Mouse (Mus musculus): ENCODE data around the gene 1700020A23Rik. TPM values are rescaled to one million over a fixed set of nuclear protein-coding genes. Genes with fewer than 3 reads are reported as not detected.

1700020A23Rik gene
- polyA plus RNA-seq, 1 experiment from 2014 or later: not detected

DNA sequence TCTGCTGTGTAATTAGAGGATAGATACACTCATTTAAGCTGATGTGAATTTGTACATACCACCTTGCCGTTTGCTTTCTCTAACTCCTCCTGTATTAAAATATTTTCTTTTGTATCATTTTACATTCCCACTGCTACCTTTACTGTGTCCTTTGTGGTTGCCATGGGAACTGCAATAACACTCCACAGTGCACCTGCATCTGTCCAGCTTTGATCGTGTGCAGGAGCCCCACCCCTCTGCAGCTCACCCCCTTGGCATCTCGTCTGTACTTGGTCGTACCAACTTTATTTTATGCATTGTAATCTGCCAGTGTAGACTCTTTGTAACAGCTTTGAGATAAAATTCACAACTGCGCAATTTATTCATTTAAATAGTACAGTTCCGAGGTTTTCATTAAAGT lies 21.2 kb upstream of the 1700020A23Rik start:
- peaks cover 2% of the 10 kb centered on the region; the same call in 1 of the 2 replicates for H3K27me3 ChIP-seq (ENCODE audit: control insufficient read depth, insufficient read depth, low read length)
- no peak overlapping the region for H3K27ac ChIP-seq (ENCODE audit: low read length)
- no peak overlapping the region for H3K4me2 ChIP-seq (ENCODE audit: low read depth, low read length)
- no peak for ATAC-seq (replicated peaks; ENCODE audit: extremely low read depth, insufficient read depth, low FRiP score)
- 70% methylated on average over 6 of the region's 6 CpGs for WGBS
- no peak overlapping the region for H3K4me3 ChIP-seq (ENCODE audit: low read length)
- H3K9ac ChIP-seq (ENCODE audit: low read length): no peak overlapping the region
- no peaks in the 10 kb centered on the region for H3K4me1 ChIP-seq (ENCODE audit: control insufficient read depth, insufficient read depth, low read length)
- H3K9me3 ChIP-seq (replicated peaks; ENCODE audit: control insufficient read depth, low read length): no peaks in the 10 kb centered on the region
- no peaks in the 10 kb centered on the region for H3K36me3 ChIP-seq (ENCODE audit: control insufficient read depth, insufficient read depth)

- H3K27me3 ChIP-seq (ENCODE audit: control insufficient read depth, insufficient read depth, low read length): peaks cover 2% of the 10 kb centered on the region; the same call in 1 of the 2 replicates
- no peak for ATAC-seq (replicated peaks; ENCODE audit: extremely low read depth, insufficient read depth, low FRiP score)
- 61% methylated on average over 1 of the region's 1 CpGs for WGBS
Measured at GRCm38 (mm10) chr2:130386212-130386611, 18.8 kb upstream of the 1700020A23Rik start.

GRCm38 (mm10) chr2:130388796-130389195 lies 16.3 kb upstream of the 1700020A23Rik start:
- Histone ChIP-seq H3K36me3 (ENCODE audit: control insufficient read depth, insufficient read depth) (no peaks in the 10 kb centered on the region), H3K9ac (ENCODE audit: low read length) (no peak overlapping the region), H3K9me3 (replicated peaks; ENCODE audit: control insufficient read depth, low read length) (no peaks in the 10 kb centered on the region), H3K4me2 (ENCODE audit: low read depth, low read length) (no peak overlapping the region), H3K27ac (ENCODE audit: low read length) (no peak overlapping the region), H3K4me3 (ENCODE audit: low read length) (no peak overlapping the region), H3K27me3 (ENCODE audit: control insufficient read depth, insufficient read depth, low read length) (no peaks in the 10 kb centered on the region), H3K4me1 (ENCODE audit: control insufficient read depth, insufficient read depth, low read length) (no peaks in the 10 kb centered on the region)
- no peak for ATAC-seq (replicated peaks; ENCODE audit: extremely low read depth, insufficient read depth, low FRiP score)
- WGBS: 74% methylated on average over 2 of the region's 2 CpGs

More at GRCm38 (mm10) chr2:130386212-130386611, 18.8 kb upstream of the 1700020A23Rik start:
- Histone ChIP-seq H3K4me1 (ENCODE audit: control insufficient read depth, insufficient read depth, low read length) (no peaks in the 10 kb centered on the region), H3K9ac (ENCODE audit: low read length) (no peak overlapping the region), H3K4me2 (ENCODE audit: low read depth, low read length) (no peak overlapping the region), H3K36me3 (ENCODE audit: control insufficient read depth, insufficient read depth) (no peaks in the 10 kb centered on the region), H3K4me3 (ENCODE audit: low read length) (no peak overlapping the region), H3K27ac (ENCODE audit: low read length) (no peak overlapping the region), H3K9me3 (replicated peaks; ENCODE audit: control insufficient read depth, low read length) (no peaks in the 10 kb centered on the region)

DNA sequence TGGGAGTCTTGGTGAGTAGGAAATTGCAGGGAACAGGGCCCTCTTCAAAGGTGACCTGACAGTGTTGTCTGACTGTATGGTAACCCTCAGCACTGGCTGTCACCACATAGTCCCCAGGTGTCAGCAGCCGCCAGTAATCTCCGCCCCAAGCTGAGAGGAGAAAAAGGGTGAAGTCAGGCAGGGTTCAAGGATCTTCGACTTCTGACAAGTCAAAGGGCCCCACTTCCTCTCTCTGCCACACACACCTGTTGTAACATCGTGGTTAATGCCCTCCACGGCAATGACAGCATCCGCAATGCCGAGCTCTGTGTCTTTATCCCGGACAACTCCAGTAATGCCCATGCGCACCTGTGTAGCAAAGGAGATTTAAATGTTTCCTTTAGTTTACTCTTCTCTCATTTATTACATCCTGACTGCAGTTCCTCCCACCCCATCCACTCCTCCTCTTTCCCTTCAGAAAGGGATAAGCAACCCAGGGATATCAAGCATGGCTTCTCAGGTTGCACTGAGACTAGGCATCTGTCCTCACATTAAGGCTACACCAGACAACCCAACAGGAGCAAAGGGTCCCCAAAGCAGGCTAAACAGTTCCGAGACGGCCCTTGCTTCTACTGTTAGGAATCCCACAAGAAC lies 13.9 kb upstream of the 1700020A23Rik start:
- ATAC-seq (replicated peaks; ENCODE audit: extremely low read depth, insufficient read depth, low FRiP score): peak; percentile 65; the same call in 1 of the 2 replicates
- no peak overlapping the region for H3K4me2 ChIP-seq (ENCODE audit: low read depth, low read length)
- H3K4me1 ChIP-seq (ENCODE audit: control insufficient read depth, insufficient read depth, low read length): no peaks in the 10 kb centered on the region
- 79% methylated on average over 11 of the region's 11 CpGs for WGBS
- H3K4me3 ChIP-seq (ENCODE audit: low read length): no peak overlapping the region
- H3K9ac ChIP-seq (ENCODE audit: low read length): no peak overlapping the region
- peaks cover 1% of the 10 kb centered on the region for H3K27me3 ChIP-seq (ENCODE audit: control insufficient read depth, insufficient read depth, low read length)
- no peaks in the 10 kb centered on the region for H3K36me3 ChIP-seq (ENCODE audit: control insufficient read depth, insufficient read depth)
- H3K9me3 ChIP-seq (replicated peaks; ENCODE audit: control insufficient read depth, low read length): no peaks in the 10 kb centered on the region
- H3K27ac ChIP-seq (ENCODE audit: low read length): no peak overlapping the region

DNA sequence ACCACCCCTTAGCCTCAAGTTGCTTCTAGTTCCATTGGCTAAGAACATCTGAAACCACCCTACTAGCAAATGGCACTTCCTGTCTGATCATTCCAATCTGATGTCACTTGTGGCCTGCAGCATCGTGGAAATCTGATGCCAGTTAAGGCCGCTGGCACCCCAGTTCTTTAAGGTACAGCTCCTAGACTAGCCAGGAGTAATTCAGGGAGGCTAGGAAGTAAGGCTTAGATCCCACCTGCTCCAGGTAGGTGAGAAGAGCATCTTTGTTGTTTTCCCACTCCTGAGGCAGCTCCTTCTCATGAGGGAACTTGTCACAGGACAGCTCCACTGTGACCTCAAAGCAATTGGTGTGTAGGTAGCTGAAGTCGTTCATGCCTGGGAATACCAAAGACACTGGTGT lies 12.2 kb upstream of the 1700020A23Rik start:
- no peak overlapping the region for H3K9ac ChIP-seq (ENCODE audit: low read length)
- H3K36me3 ChIP-seq (ENCODE audit: control insufficient read depth, insufficient read depth): no peaks in the 10 kb centered on the region
- H3K4me3 ChIP-seq (ENCODE audit: low read length): no peak overlapping the region
- H3K27ac ChIP-seq (ENCODE audit: low read length): no peak overlapping the region
- no peak overlapping the region for H3K4me2 ChIP-seq (ENCODE audit: low read depth, low read length)
- peaks cover 9% of the 10 kb centered on the region for H3K27me3 ChIP-seq (ENCODE audit: control insufficient read depth, insufficient read depth, low read length)
- H3K4me1 ChIP-seq (ENCODE audit: control insufficient read depth, insufficient read depth, low read length): peaks cover 2% of the 10 kb centered on the region
- no peaks in the 10 kb centered on the region for H3K9me3 ChIP-seq (replicated peaks; ENCODE audit: control insufficient read depth, low read length)
- 75% methylated on average over 3 of the region's 3 CpGs for WGBS
- ATAC-seq (replicated peaks; ENCODE audit: extremely low read depth, insufficient read depth, low FRiP score): no peak

GRCm38 (mm10) chr2:130395696-130396095 lies 9.4 kb upstream of the 1700020A23Rik start:
- Histone ChIP-seq H3K4me3 (ENCODE audit: low read length) (no peak overlapping the region), H3K36me3 (ENCODE audit: control insufficient read depth, insufficient read depth) (no peaks in the 10 kb centered on the region), H3K4me2 (ENCODE audit: low read depth, low read length) (no peak overlapping the region), H3K9ac (ENCODE audit: low read length) (no peak overlapping the region), H3K27ac (ENCODE audit: low read length) (no peak overlapping the region), H3K27me3 (ENCODE audit: control insufficient read depth, insufficient read depth, low read length) (peaks cover 20% of the 10 kb centered on the region), H3K9me3 (replicated peaks; ENCODE audit: control insufficient read depth, low read length) (no peaks in the 10 kb centered on the region), H3K4me1 (ENCODE audit: control insufficient read depth, insufficient read depth, low read length) (peaks cover 4% of the 10 kb centered on the region)
- no peak for ATAC-seq (replicated peaks; ENCODE audit: extremely low read depth, insufficient read depth, low FRiP score)
- WGBS: 92% methylated on average over 11 of the region's 11 CpGs

GRCm38 (mm10) chr2:130397186-130397985 lies 7.7 kb upstream of the 1700020A23Rik start, which contains the start of gene Cpxm1:
Cpxm1 (minus strand) TSS chr2:130397574.
- Histone ChIP-seq H3K36me3 (ENCODE audit: control insufficient read depth, insufficient read depth) (no peaks in the 10 kb centered on the region), H3K9ac (ENCODE audit: low read length) (peak within 1 kb of the TSS; percentile 80), H3K27me3 (ENCODE audit: control insufficient read depth, insufficient read depth, low read length) (peaks cover 20% of the 10 kb centered on the region), H3K4me3 (ENCODE audit: low read length) (peak within 1 kb of the TSS; percentile 68), H3K9me3 (replicated peaks; ENCODE audit: control insufficient read depth, low read length) (no peaks in the 10 kb centered on the region), H3K4me2 (ENCODE audit: low read depth, low read length) (peak within 1 kb of the TSS; percentile 98), H3K4me1 (ENCODE audit: control insufficient read depth, insufficient read depth, low read length) (peaks cover 4% of the 10 kb centered on the region), H3K27ac (ENCODE audit: low read length) (peak within 1 kb of the TSS; percentile 49; the same call in 1 of the 2 replicates)
- WGBS: under 1% methylated on average over 44 of the region's 53 CpGs
- ATAC-seq (replicated peaks; ENCODE audit: extremely low read depth, insufficient read depth, low FRiP score): peak; percentile 82

- ATAC-seq (replicated peaks; ENCODE audit: extremely low read depth, insufficient read depth, low FRiP score): no peak
- H3K9ac ChIP-seq (ENCODE audit: low read length): peak overlapping the region; percentile 80
Measured at GRCm38 (mm10) chr2:130398091-130398490, 7.0 kb upstream of the 1700020A23Rik start.

GRCm38 (mm10) chr2:130400046-130400445 lies 5.0 kb upstream of the 1700020A23Rik start:
- Histone ChIP-seq H3K9me3 (replicated peaks; ENCODE audit: control insufficient read depth, low read length) (no peaks in the 10 kb centered on the region), H3K27me3 (ENCODE audit: control insufficient read depth, insufficient read depth, low read length) (peaks cover 20% of the 10 kb centered on the region), H3K36me3 (ENCODE audit: control insufficient read depth, insufficient read depth) (no peaks in the 10 kb centered on the region), H3K4me3 (ENCODE audit: low read length) (no peak overlapping the region), H3K4me1 (ENCODE audit: control insufficient read depth, insufficient read depth, low read length) (peaks cover 4% of the 10 kb centered on the region), H3K9ac (ENCODE audit: low read length) (no peak overlapping the region), H3K4me2 (ENCODE audit: low read depth, low read length) (no peak overlapping the region), H3K27ac (ENCODE audit: low read length) (no peak overlapping the region)
- 89% methylated on average over 1 of the region's 1 CpGs for WGBS
- ATAC-seq (replicated peaks; ENCODE audit: extremely low read depth, insufficient read depth, low FRiP score): no peak

More at GRCm38 (mm10) chr2:130398091-130398490, 7.0 kb upstream of the 1700020A23Rik start:
- Histone ChIP-seq H3K4me1 (ENCODE audit: control insufficient read depth, insufficient read depth, low read length) (peaks cover 4% of the 10 kb centered on the region), H3K36me3 (ENCODE audit: control insufficient read depth, insufficient read depth) (no peaks in the 10 kb centered on the region), H3K27ac (ENCODE audit: low read length) (no peak overlapping the region), H3K9me3 (replicated peaks; ENCODE audit: control insufficient read depth, low read length) (no peaks in the 10 kb centered on the region), H3K27me3 (ENCODE audit: control insufficient read depth, insufficient read depth, low read length) (peaks cover 20% of the 10 kb centered on the region), H3K4me3 (ENCODE audit: low read length) (peak overlapping the region; percentile 68), H3K4me2 (ENCODE audit: low read depth, low read length) (peak overlapping the region; percentile 98)
- 15% methylated on average over 11 of the region's 14 CpGs for WGBS
